Mouse (Mus musculus) mouse trophoblast stem cell (cell line): ENCODE results near the gene Tcaf1.

Source experiments
- in situ Hi-C, 2 experiments: fragments of 300-500 bp; cut with MseI, MboI; formaldehyde crosslinking; loops; 2 replicates in 1 of 2; 3 replicates in 1 of 2; pipeline ENCODE4 v1.15.1; 2025

The Tcaf1 gene

GRCm38 (mm10) chr6:42709291-42710211 is at the start of gene Tcaf1:
TSS of gene Tcaf1 (minus strand) at chr6:42710088.
- in situ Hi-C loops = no loop called here

- in situ Hi-C loops = no loop called here
Measured at GRCm38 (mm10) chr6:42756104-42756503, 46.2 kb upstream of the Tcaf1 start, which contains the start of gene Olfr38. TSS of gene Olfr38 (plus strand) at chr6:42756404.

- in situ Hi-C loops = no loop called here
Measured at GRCm38 (mm10) chr6:42747846-42748245, 38.0 kb upstream of the Tcaf1 start.

- in situ Hi-C loops = no loop called here
Measured at GRCm38 (mm10) chr6:42742303-42742702, 32.4 kb upstream of the Tcaf1 start.

GRCm38 (mm10) chr6:42739071-42739470 is 29.2 kb upstream of the Tcaf1 start, which contains the start of gene Olfr453:
TSS of gene Olfr453 (plus strand) at chr6:42739371.
- in situ Hi-C loops = no loop called here

GRCm38 (mm10) chr6:42717973-42718372 is 8.1 kb upstream of the Tcaf1 start:
- in situ Hi-C loops = no loop called here

GRCm38 (mm10) chr6:42714668-42715067 is 4.8 kb upstream of the Tcaf1 start:
- in situ Hi-C loops = no loop called here

- in situ Hi-C loops = no loop called here
Measured at GRCm38 (mm10) chr6:42692517-42693190, 17.2 kb downstream of the Tcaf1 start.

- in situ Hi-C loops = no loop called here
Measured at GRCm38 (mm10) chr6:42692154-42692516, 17.8 kb downstream of the Tcaf1 start.

GRCm38 (mm10) chr6:42689761-42690160 is 20.1 kb downstream of the Tcaf1 start:
- in situ Hi-C loops = no loop called here

GRCm38 (mm10) chr6:42687907-42688306 is 22.0 kb downstream of the Tcaf1 start:
- in situ Hi-C loops = no loop called here

GRCm38 (mm10) chr6:42680077-42680476 is 29.8 kb downstream of the Tcaf1 start:
- in situ Hi-C loops = no loop called here

- in situ Hi-C loops = no loop called here
Measured at GRCm38 (mm10) chr6:42676011-42676410, 33.9 kb downstream of the Tcaf1 start.

GRCm38 (mm10) chr6:42671767-42672166 is 38.1 kb downstream of the Tcaf1 start:
- in situ Hi-C loops = no loop called here

- in situ Hi-C loops = no loop called here
Measured at GRCm38 (mm10) chr6:42667722-42668121, 42.2 kb downstream of the Tcaf1 start.

- in situ Hi-C loops = no loop called here
Measured at GRCm38 (mm10) chr6:42661739-42662138, 48.1 kb downstream of the Tcaf1 start.

GRCm38 (mm10) chr6:42644912-42645549 is 64.9 kb downstream of the Tcaf1 start, which contains the start of gene Tcaf2:
TSS of gene Tcaf2 (minus strand) at chr6:42645254.
- in situ Hi-C loops = loop anchor here in 1 of 2 experiments (25.0 kb wide), 1 partner anchor 217 kb away; no protein-coding TSS in a partner anchor

- in situ Hi-C loops = loop anchor here in 1 of 2 experiments (25.0 kb wide), 1 partner anchor 228 kb away; no protein-coding TSS in a partner anchor
Measured at GRCm38 (mm10) chr6:42634393-42634792, 75.5 kb downstream of the Tcaf1 start.

GRCm38 (mm10) chr6:42631395-42631794 is 78.5 kb downstream of the Tcaf1 start:
- in situ Hi-C loops = loop anchor here in 1 of 2 experiments (25.0 kb wide), 1 partner anchor 231 kb away; no protein-coding TSS in a partner anchor
